Mouse (Mus musculus) E14TG2a.4 (cell line): ENCODE data around the gene Chrna5.

Experiments
- H3K27me3 ChIP-seq: 2 replicates; pipeline ENCODE4 v1.6.1; 2014; ENCODE audit warnings: low read length, control low read depth; ENCODE audit not compliant: insufficient read depth
- H3K36me3 ChIP-seq: 2 replicates; pipeline ENCODE4 v1.6.1; 2014; ENCODE audit warnings: low read length, control low read depth; ENCODE audit not compliant: insufficient read depth
- H3K4me1 ChIP-seq: replicated peaks from 2 replicates; pipeline ENCODE4 v1.6.1; 2014; ENCODE audit warnings: low read depth, low read length, control low read depth
- H3K4me3 ChIP-seq: replicated peaks from 2 replicates; pipeline ENCODE4 v1.5.1; 2014; ENCODE audit warnings: mild to moderate bottlenecking, low read length
- H3K9me3 ChIP-seq: 2 replicates; pipeline ENCODE4 v1.6.1; 2014; ENCODE audit warnings: low read length, control low read depth
- CTCF ChIP-seq: conservative IDR thresholded peaks from 2 replicates; pipeline ENCODE4 v1.5.1; 2014; ENCODE audit warnings: low read length
- NANOG ChIP-seq: IDR thresholded peaks from 2 replicates; pipeline ENCODE4 v1.6.1; 2014; ENCODE audit warnings: borderline replicate concordance, low read length, mixed read lengths
- POU5F1 ChIP-seq: IDR thresholded peaks from 2 replicates; pipeline ENCODE4 v1.6.1; 2014; ENCODE audit warnings: low read length, borderline replicate concordance

Gene Chrna5

DNA sequence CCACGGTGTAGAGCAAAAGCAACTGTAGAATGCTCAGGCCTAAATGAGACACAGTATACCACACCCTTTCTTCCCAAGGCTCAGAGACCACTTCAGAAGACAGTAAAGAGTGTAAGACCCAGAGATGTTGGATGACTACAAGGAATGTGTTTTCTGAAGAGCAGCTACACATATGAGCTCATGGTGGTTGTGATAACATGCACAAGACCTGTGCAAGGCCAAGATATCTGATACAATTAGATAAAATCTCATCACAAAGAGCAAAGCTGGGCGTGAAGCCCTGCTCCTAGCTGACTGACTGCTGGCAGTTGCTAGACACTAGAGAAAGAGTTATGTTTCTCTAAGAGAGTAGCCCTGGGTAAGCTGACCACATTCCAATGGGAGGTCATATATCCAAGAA is 29.0 kb downstream of the Chrna5 start:
- Histone ChIP-seq H3K27me3 (no peaks in the 10 kb centered on the region; the same call in 1 of the 2 replicates), H3K4me3 (no peak overlapping the region), H3K9me3 (no peaks in the 10 kb centered on the region), H3K4me1 (no peaks in the 10 kb centered on the region), H3K36me3 (no peaks in the 10 kb centered on the region)
- TF ChIP-seq CTCF (no peak), POU5F1 (no peak), NANOG (no peak)

DNA sequence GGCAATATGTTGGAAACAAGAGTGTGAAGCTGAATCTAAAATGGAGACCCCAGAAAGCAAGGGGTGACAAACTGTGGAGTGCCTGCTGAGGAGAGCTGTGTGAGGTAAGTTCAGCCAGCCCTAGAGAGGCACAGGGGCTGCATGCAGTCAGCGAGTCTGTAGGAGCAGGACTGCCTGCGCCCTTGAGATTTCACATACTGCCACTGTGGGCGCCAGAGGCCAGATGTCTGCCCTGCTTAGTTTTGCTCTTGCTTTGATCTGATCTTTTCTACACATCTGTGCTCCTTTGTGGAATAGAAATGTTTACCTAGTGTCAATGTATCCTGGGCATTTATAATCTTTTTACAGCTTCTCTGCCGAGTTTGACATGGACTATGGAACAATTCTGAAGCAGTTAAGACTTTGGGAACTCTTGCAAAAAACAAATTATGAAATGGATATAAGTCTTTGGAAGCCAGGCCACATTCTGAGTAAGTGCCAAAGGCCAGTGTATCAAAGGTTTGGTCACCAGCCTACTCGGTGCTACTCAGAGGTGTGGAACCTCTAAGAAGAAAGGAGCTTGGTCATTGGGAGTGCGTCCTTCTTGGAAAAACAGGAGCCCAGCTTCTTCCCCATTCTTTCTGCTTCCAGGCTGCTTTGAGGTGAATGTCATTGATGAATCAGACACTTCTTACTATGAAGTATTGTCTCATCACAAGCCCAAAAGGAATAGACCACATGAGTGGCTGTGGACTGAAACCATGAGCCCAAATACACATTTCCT is 30.1 kb downstream of the Chrna5 start:
- TF ChIP-seq CTCF (0 out of 2 replicates have a peak, but pooled peaks have one; percentile 1), POU5F1 (no peak), NANOG (no peak)

DNA sequence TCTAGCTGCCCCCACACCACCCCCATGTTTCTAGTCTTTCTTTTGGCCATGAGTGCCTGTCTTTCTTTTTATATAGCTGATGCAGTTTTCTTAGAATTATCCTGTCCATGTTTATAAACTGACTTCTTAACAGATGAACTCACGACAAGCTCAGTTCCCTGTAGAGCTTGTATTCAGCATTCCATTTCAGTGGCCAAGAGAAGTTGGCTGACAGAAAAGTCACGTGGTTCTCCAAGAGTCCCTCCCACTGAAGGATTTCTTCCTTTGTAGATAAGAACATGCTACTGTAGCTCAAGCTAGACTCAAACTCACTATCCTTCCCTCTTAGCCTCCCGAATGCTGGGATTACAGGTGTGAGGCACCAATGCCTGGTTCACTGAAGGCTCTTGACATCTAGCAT is 36.2 kb downstream of the Chrna5 start:
- H3K4me3 ChIP-seq, result no peak overlapping the region
- H3K9me3 ChIP-seq, result no peaks in the 10 kb centered on the region
- H3K36me3 ChIP-seq, result no peaks in the 10 kb centered on the region
- H3K4me1 ChIP-seq, result no peaks in the 10 kb centered on the region
- peaks cover 9% of the 10 kb centered on the region for H3K27me3 ChIP-seq
- TF ChIP-seq CTCF (no peak), POU5F1 (no peak), NANOG (no peak)

More for the DNA sequence above, 30.1 kb downstream of the Chrna5 start:
- Histone ChIP-seq H3K27me3 (no peaks in the 10 kb centered on the region), H3K36me3 (no peaks in the 10 kb centered on the region), H3K4me1 (no peaks in the 10 kb centered on the region), H3K4me3 (no peak overlapping the region), H3K9me3 (no peaks in the 10 kb centered on the region)

DNA sequence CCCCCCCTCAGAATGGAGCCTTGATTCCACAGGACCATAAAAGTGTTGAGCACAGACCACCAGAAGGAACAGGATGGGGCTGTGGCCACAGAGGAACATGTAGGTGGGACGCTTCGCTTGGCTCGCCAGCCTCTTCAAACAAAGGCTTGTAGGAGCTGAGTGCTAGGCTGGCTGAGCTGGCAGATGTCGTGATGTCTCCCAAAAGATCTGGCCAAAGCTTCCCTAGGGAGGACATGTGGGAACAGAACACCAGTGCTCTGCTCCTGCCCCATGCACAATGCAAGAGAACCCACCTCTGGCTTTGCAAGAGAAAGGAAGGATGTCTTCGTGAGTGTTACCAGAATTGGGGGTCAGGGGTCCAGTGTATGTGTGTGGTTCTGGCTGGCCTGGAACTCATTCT is 42.6 kb downstream of the Chrna5 start:
- H3K4me3 ChIP-seq, result no peak overlapping the region

DNA sequence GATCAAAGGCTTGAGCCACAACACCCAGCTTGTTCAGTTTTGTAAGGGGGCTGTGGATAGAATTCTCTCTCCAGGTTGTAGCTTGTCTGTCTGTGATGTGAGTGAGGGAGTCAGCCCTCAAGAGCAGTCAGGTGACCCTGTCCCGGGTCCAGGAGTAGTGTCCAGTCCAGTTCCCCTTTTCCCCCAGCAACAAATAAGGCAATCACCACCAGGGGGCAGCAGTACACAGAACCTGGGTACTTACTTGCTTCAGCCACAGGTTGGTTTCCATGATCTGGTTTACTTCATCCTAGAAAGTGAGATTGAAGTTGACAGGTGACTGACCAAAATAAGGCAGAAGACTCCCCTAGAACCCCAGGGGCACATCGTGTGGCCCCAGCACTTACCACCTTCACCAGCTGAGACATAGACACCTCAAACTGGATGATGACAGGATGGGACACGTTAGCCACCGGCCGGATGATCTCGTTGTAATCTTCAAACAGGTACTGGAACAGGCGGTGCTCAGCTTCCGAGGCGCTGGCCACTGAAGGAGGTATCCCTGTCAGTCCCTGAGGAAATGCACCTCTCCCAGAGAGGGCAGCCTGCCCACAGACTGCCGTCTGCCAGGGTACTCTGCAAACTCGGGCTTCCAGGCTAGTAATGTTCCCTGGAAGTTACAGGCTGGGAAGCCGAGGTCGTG is 43.4 kb downstream of the Chrna5 start:
- H3K36me3 ChIP-seq, result no peaks in the 10 kb centered on the region
- TF ChIP-seq NANOG (no peak), CTCF (peak; percentile 76)
- peaks cover 19% of the 10 kb centered on the region for H3K4me1 ChIP-seq
- no peaks in the 10 kb centered on the region for H3K9me3 ChIP-seq
- peaks cover 57% of the 10 kb centered on the region for H3K27me3 ChIP-seq
- no peak overlapping the region for H3K4me3 ChIP-seq

More for the DNA sequence above, 42.6 kb downstream of the Chrna5 start:
- Histone ChIP-seq H3K36me3 (no peaks in the 10 kb centered on the region), H3K4me1 (peaks cover 19% of the 10 kb centered on the region), H3K27me3 (peaks cover 53% of the 10 kb centered on the region), H3K9me3 (no peaks in the 10 kb centered on the region)
- no peak for TF ChIP-seq NANOG
- TF ChIP-seq POU5F1, result no peak
- no peak for TF ChIP-seq CTCF

DNA sequence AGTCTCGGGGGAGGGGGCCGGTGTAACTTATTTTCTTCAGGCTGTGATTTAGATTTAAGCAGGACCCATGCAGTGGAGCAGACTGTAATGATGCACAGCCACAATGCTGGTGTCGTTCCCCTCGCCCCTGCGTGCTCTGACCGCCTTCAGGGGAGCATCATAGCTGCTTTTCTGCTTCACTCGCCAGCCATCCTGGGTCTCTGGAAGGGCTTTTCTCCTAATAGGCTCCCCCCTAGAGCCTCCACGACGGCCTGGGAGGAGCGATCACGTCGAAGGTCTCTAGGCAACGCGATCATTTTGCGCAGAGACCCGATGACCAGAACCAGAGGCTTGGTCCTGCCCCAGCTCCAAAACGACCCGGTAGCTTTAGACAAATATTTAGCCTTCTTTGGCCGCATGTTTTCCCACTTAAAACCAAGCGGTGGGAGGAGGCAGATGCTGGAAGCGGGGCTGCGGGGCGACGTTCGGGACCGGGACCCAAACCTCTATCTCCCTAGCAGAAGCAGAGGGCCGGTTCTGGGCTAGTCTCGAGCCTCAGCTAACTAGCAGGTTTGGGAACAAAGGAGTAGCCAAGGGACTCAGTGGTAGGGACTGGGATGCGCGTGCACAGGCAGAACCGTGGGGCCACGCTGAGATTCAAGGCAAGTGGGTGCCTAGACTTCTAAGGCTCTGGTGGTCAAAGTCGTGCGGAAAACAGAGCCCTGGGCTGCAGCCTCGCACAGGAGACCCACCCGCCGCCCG is 45.0 kb downstream of the Chrna5 start:
- no peaks in the 10 kb centered on the region for H3K36me3 ChIP-seq
- peaks cover 71% of the 10 kb centered on the region for H3K27me3 ChIP-seq
- TF ChIP-seq NANOG (no peak), POU5F1 (no peak)
- H3K4me3 ChIP-seq, result peak overlapping the region; percentile 72
- H3K9me3 ChIP-seq, result no peaks in the 10 kb centered on the region
- H3K4me1 ChIP-seq, result peaks cover 19% of the 10 kb centered on the region

DNA sequence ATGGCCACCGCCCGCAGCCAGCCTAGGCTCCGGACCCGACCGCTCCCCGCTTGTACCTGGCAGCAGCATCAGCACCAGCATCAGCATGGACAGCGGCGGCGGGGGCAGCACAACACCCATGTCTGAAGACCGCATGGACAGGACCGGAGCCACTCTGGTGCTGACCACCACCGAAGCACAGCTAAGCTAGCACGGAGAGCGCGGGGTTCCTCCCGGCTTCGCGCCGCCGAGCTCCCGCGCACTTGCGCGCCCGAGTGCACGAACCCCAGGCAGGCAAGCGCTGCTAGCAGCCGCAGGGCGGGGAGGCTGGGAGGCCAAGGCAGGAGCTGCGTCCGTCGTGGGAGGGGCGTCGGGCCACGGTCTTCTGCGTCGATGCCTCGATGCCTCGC is 45.6 kb downstream of the Chrna5 start, which contains the start of gene Chrna3:
Gene Chrna3, minus strand, starts transcription at position 288 of the 389 bp plus-strand sequence.
- H3K4me3 ChIP-seq, result peak within 1 kb of the TSS; percentile 72
- peaks cover 19% of the 10 kb centered on the region for H3K4me1 ChIP-seq
- no peaks in the 10 kb centered on the region for H3K9me3 ChIP-seq
- peaks cover 74% of the 10 kb centered on the region for H3K27me3 ChIP-seq
- no peaks in the 10 kb centered on the region for H3K36me3 ChIP-seq
- TF ChIP-seq CTCF, result no peak
- no peak for TF ChIP-seq NANOG
- TF ChIP-seq POU5F1, result no peak
